Mouse (Mus musculus) heart, adult 2 months (tissue): ENCODE results near the gene Otop1.

Experiments
- CTCF ChIP-seq: fragments of 200-600 bp; IDR thresholded peaks from 2 replicates; pipeline ENCODE4 v1.8.1; 2022; ENCODE audit warnings: antibody characterized with exemption, mild to moderate bottlenecking, moderate library complexity
- EP300 ChIP-seq: fragments of 200-500 bp; IDR thresholded peaks from 2 replicates; pipeline ENCODE4 v1.6.1; 2011; ENCODE audit warnings: low read depth, low read length, control low read depth; ENCODE audit not compliant: insufficient read depth
- POLR2A ChIP-seq: fragments of 200-500 bp; IDR thresholded peaks from 2 replicates; pipeline ENCODE4 v1.6.1; 2011; ENCODE audit warnings: mild to moderate bottlenecking, low read depth, low read length, control low read depth; ENCODE audit not compliant: insufficient read depth

DNA sequence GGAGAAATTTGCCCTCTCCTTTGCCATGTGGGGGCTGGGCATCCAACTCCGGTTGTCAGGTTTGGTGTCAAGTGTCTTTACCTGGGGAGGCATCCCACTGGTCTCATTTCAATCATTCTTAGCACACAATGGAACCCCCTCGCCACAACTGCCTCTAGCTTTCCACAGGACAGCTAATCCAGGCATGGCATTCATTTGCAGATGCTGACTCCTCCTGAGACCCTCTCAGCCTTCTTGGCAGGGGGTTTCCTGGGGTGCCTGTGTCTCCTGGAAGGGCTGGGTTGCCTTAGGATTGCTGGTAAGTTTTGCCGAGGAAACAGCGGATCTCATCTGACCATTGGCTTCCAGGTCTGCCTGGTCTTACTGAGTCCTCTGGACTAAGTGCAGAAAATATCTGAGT is at the start of gene Otop1:
- TF ChIP-seq POLR2A = no peak
- TF ChIP-seq CTCF = no peak
- no peak for TF ChIP-seq EP300
